ENCODE assay signal across 11 mouse cellular contexts in the genomic region with DNA sequence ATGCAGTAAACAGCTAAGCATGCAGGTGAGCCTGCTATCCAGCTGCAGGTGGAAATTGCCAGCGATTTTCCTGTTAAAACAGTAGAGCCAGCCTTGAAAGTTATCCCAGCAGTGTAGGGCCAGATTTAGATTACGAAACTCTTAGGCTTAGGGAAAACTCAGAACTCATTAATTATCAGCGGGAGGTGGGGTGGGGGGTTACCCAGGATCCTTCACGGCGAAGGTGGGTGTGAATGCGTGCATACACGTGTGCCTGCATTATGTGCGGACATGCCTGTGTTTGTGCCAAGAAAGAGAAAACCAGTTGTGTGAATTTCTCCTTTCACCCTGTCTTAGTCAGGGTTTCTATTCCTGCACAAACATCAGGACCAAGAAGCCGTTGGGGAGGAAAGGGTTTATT. TPM values are rescaled to one million over a fixed set of nuclear protein-coding genes. Genes with fewer than 3 reads are reported as not detected.
DNase-seq lines count a peak whose midpoint lies in the region; ATAC-seq and TF ChIP-seq lines count a peak whose summit lies in the region.
"Had no signal": no experiment of that assay in that cellular context is flagged by ENCODE, and none has a peak within 500 bp of the region (broad histone marks: within the 10 kb centered on the region; RNA-seq: fewer than 3 reads in every experiment).

No protein-coding gene starts in this region.

- H3K27me3 ChIP-seq in heart, embryonic 11.5 days (ENCODE audit: control insufficient read depth, insufficient read depth, low read length) = no peaks in the 10 kb centered on the region
- no peaks in the 10 kb centered on the region for H3K27me3 ChIP-seq in heart, embryonic 12.5 days (replicated peaks)
- no peaks in the 10 kb centered on the region for H3K27me3 ChIP-seq in embryonic facial prominence, embryonic 15.5 days
- H3K27me3 ChIP-seq in hindbrain, postnatal 0 days (ENCODE audit: insufficient read depth, low read length) = no peaks in the 10 kb centered on the region
- H3K27me3 ChIP-seq in neural tube, embryonic 13.5 days = no peaks in the 10 kb centered on the region

- no peaks in the 10 kb centered on the region for H3K36me3 ChIP-seq in heart, embryonic 11.5 days (ENCODE audit: control insufficient read depth, insufficient read depth, low read length)
- H3K36me3 ChIP-seq in heart, embryonic 12.5 days = no peaks in the 10 kb centered on the region
- no peaks in the 10 kb centered on the region for H3K36me3 ChIP-seq in embryonic facial prominence, embryonic 15.5 days
- no peaks in the 10 kb centered on the region for H3K36me3 ChIP-seq in hindbrain, postnatal 0 days (ENCODE audit: insufficient read depth, low read length)
- peaks cover 17% of the 10 kb centered on the region; the same call in 1 of the 2 replicates for H3K36me3 ChIP-seq in neural tube, embryonic 13.5 days

- no peak for ATAC-seq in heart, embryonic 11.5 days (replicated peaks; ENCODE audit: insufficient number of reproducible peaks, low FRiP score, low TSS enrichment)
- ATAC-seq in heart, embryonic 12.5 days (ENCODE audit: insufficient number of reproducible peaks, low FRiP score) = no peak
- ATAC-seq in embryonic facial prominence, embryonic 15.5 days (ENCODE audit: insufficient number of reproducible peaks, low FRiP score, low TSS enrichment, low read depth) = no peak
- ATAC-seq in hindbrain, postnatal 0 days = no peak
- no peak for ATAC-seq in neural tube, embryonic 13.5 days (ENCODE audit: low read depth)
- ATAC-seq in activated CD4-positive, CD25-positive, alpha-beta regulatory T cell, adult 4 months = no peak

- no peak overlapping the region for H3K4me3 ChIP-seq in heart, embryonic 11.5 days (ENCODE audit: low read depth, low read length)
- no peak overlapping the region for H3K4me3 ChIP-seq in heart, embryonic 12.5 days
- H3K4me3 ChIP-seq in embryonic facial prominence, embryonic 15.5 days (replicated peaks) = no peak overlapping the region
- no peak overlapping the region for H3K4me3 ChIP-seq in hindbrain, postnatal 0 days (ENCODE audit: low read length)
- H3K4me3 ChIP-seq in neural tube, embryonic 13.5 days = no peak overlapping the region
- H3K4me3 ChIP-seq: gastrocnemius, adult 2 months; left cerebral cortex, adult 2 months had no signal

- H3K4me2 ChIP-seq in heart, embryonic 11.5 days = no peak overlapping the region
- H3K4me2 ChIP-seq in heart, embryonic 12.5 days = no peak overlapping the region
- no peak overlapping the region for H3K4me2 ChIP-seq in embryonic facial prominence, embryonic 15.5 days (replicated peaks)
- no peak overlapping the region for H3K4me2 ChIP-seq in hindbrain, postnatal 0 days (ENCODE audit: low read depth, low read length)
- peak overlapping the region; percentile 41; the same call in 1 of the 2 replicates for H3K4me2 ChIP-seq in neural tube, embryonic 13.5 days

- H3K4me1 ChIP-seq in heart, embryonic 11.5 days (ENCODE audit: control insufficient read depth, insufficient read depth, low read length) = peaks cover 42% of the 10 kb centered on the region
- H3K4me1 ChIP-seq in heart, embryonic 12.5 days (replicated peaks) = peaks cover 50% of the 10 kb centered on the region
- peaks cover 70% of the 10 kb centered on the region for H3K4me1 ChIP-seq in embryonic facial prominence, embryonic 15.5 days
- peaks cover 48% of the 10 kb centered on the region for H3K4me1 ChIP-seq in hindbrain, postnatal 0 days (ENCODE audit: insufficient read depth, low read length)
- H3K4me1 ChIP-seq in neural tube, embryonic 13.5 days (replicated peaks) = peaks cover 90% of the 10 kb centered on the region

- no peak for DNase-seq in hindbrain, postnatal 0 days (ENCODE audit: low spot score)
- no peak for DNase-seq in testis, postnatal 10 days (ENCODE audit: low spot score)
- no peak for DNase-seq in layer of hippocampus, adult 9-11 months
- DNase-seq: gastrocnemius, adult 2 months had no signal

- H3K9me3 ChIP-seq in heart, embryonic 11.5 days (replicated peaks; ENCODE audit: control insufficient read depth, low read length) = no peaks in the 10 kb centered on the region
- H3K9me3 ChIP-seq in heart, embryonic 12.5 days (replicated peaks) = no peaks in the 10 kb centered on the region
- H3K9me3 ChIP-seq in embryonic facial prominence, embryonic 15.5 days (replicated peaks) = no peaks in the 10 kb centered on the region
- H3K9me3 ChIP-seq in hindbrain, postnatal 0 days (ENCODE audit: low read length) = no peaks in the 10 kb centered on the region
- H3K9me3 ChIP-seq in neural tube, embryonic 13.5 days = no peaks in the 10 kb centered on the region

- H3K9ac ChIP-seq in heart, embryonic 11.5 days (ENCODE audit: low read depth, low read length) = no peak overlapping the region
- no peak overlapping the region for H3K9ac ChIP-seq in heart, embryonic 12.5 days
- no peak overlapping the region for H3K9ac ChIP-seq in embryonic facial prominence, embryonic 15.5 days
- no peak overlapping the region for H3K9ac ChIP-seq in hindbrain, postnatal 0 days (replicated peaks; ENCODE audit: low read length)
- peak overlapping the region; percentile 46; the same call in 1 of the 2 replicates for H3K9ac ChIP-seq in neural tube, embryonic 13.5 days

- peak overlapping the region; percentile 64; the same call in 1 of the 2 replicates for H3K27ac ChIP-seq in heart, embryonic 11.5 days (ENCODE audit: low read depth, low read length)
- H3K27ac ChIP-seq in heart, embryonic 12.5 days (ENCODE audit: poor library complexity, severe bottlenecking) = no peak overlapping the region
- peak overlapping the region; percentile 74 for H3K27ac ChIP-seq in embryonic facial prominence, embryonic 15.5 days (replicated peaks)
- H3K27ac ChIP-seq in hindbrain, postnatal 0 days = peak overlapping the region; percentile 81
- peak overlapping the region; percentile 99 for H3K27ac ChIP-seq in neural tube, embryonic 13.5 days (replicated peaks)
- H3K27ac ChIP-seq: gastrocnemius, adult 2 months had no signal

- TF ChIP-seq CTCF in hindbrain, postnatal 0 days (IDR thresholded peaks at IDR 0.05; ENCODE audit: low read depth) = no peak

- WGBS in heart, embryonic 11.5 days (ENCODE audit: insufficient replicate concordance) = 58% methylated on average over 9 of the region's 9 CpGs
- WGBS in heart, embryonic 12.5 days = 71% methylated on average over 9 of the region's 9 CpGs
- WGBS in embryonic facial prominence, embryonic 15.5 days = 40% methylated on average over 9 of the region's 9 CpGs
- 30% methylated on average over 9 of the region's 9 CpGs for WGBS in hindbrain, postnatal 0 days
- WGBS in neural tube, embryonic 13.5 days = 32% methylated on average over 9 of the region's 9 CpGs

RNA-seq across cellular contexts. Expression of gene A3galt2, which starts 38.4 kb away (rescaled TPM):
- 0.11 and 0.20 TPM in 2 replicates for polyA plus RNA-seq in heart, embryonic 11.5 days (2014; fragmentation: Nextera tagmentation; extraction: Ambion mirVana)
- 0.09 TPM in 2 replicates for polyA plus RNA-seq in heart, embryonic 12.5 days (2016; fragmentation: Nextera tagmentation; extraction: Ambion mirVana)
- 0.12 and 0.15 TPM in 2 replicates for polyA plus RNA-seq in embryonic facial prominence, embryonic 15.5 days (2015; fragmentation: Nextera tagmentation; extraction: Ambion mirVana)
- 0.47 and 1.1 TPM in 2 replicates for total RNA-seq in hindbrain, postnatal 0 days (2014; rRNA removed)
- polyA plus RNA-seq in hindbrain, postnatal 0 days (2015; fragmentation: Nextera tagmentation; extraction: Ambion mirVana) = 0.10 TPM in 2 replicates
- polyA plus RNA-seq in neural tube, embryonic 13.5 days (2015; fragmentation: Nextera tagmentation; extraction: Ambion mirVana) = 0.46 and 0.70 TPM in 2 replicates
- not detected for polyA plus RNA-seq in activated CD4-positive, CD25-positive, alpha-beta regulatory T cell, adult 4 months (2017; shearing (Covaris generic))
- total RNA-seq: hematopoietic stem cell, adult 5-6 weeks had no signal
